Mouse (Mus musculus) lung, postnatal 25 days (tissue): Measurements from ENCODE around the gene Nhp2.

Source experiments
- DNase-seq: peaks from one replicate; pipeline ENCODE4 v3.0.0; 2022; ENCODE audit warnings: low spot score

The Nhp2 gene

DNA sequence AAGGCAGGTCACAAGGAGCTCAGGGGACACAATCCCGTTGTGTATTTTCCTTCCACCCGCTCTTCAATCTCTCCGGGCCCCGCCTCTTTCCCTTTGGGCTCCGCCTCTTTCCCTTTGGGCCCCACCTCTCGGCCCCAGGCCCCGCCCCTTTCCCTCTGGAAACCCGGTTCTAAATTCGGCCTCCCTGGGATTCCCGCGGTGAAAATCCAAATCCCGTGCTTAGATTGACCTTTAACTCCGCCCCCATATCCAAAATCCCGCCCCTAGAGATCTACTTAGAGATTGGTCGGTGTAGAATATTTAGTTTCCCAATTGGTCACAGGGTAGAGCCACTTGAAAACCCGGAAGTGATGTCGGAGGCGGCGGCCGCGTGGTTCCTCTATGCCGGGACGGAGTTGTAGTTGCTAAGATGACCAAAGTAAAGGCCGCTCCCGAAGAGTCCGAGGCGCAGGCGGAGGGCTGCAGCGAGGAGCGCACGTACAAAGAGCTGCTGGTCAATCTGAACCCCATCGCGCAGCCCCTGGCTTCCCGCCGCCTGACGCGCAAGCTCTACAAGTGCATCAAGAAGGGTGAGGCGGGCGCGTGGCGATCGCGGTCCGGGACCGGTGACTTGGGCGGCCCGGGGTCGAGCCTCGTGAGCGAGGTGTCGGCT, at the start of gene Nhp2:
Nhp2 (plus strand) TSS at position 327 of the 652 bp plus-strand sequence.
- DNase-seq = peak; percentile 98

DNA sequence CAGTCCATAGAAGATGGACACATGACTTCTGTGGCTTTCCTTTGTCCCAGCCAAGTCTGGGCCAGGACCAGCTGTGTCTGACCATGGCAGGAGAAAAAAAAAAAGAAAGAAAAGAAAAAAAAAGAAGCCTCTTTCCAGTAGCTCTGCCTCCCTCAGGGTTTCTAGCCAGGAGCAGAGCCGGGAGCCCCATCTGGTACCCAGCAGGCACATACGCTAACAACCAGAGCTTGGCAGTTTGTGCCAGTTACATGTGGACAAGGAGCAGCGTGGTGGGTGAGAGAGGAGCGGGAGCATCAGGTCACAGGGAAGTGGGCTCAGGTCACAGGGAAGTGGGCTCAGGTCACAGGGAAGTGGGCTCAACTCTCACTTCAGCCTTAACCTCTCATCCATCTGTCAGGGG, 43.1 kb upstream of the Nhp2 start:
- no peak for DNase-seq

GRCm38 (mm10) chr11:51577587-51577986, 41.9 kb upstream of the Nhp2 start:
- DNase-seq = no peak

DNA sequence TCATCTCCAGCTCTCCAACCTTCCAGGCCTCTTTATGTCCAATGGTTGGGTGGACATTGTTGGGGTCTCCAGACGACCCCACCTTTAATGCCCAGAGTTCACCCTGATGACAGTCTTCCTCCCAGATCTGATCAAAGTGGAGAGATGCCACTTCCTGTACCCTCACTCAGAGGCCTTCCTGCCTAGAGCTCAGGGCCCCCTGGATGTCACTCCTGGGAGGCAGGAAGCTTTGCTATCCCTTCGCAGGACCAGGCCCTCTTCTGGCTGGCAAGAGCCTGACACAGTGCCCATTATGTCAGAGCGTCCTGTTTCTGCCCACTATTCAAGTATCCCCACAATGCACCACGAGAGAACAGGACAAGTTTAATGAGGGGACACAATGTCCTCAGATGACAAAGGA, 40.5 kb upstream of the Nhp2 start:
- DNase-seq = no peak

DNA sequence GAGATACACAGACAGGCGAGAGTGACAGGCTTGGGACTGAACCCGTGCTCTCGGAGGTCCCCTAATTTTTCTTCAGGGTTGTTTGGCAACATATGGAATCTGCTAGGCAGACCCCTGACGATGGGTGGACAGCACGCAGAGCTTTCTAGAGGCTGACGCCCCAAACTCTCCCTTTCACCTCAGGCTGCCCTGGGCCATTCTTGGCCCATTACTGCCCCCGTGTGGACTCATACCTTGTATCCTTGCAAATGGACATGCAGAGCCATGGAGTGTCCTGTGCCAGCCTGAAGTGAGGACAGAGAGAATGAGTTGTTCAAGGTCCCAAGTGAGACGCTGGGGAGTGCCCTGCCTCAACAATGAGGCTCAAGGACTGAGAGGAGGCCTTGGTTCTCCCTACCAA, 36.8 kb upstream of the Nhp2 start:
- DNase-seq = peak; percentile 85

DNA sequence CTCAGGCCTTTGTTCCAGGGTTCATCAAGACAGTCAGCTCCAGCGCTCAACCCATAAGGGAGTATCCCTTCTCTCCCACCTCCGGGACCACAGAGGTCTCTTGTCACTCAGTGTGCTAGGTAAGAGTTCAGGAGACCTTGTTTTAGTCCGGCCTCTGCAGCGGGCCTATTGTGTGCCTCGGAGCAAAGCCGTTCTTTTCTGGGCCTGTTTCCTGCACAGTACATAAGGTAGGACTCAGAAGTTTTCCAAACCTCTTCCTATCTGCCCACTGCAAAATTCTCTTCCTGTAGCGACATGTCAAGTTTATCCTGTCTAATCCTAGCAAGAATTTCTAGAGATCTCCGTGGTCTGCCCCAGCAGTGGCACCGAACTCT, 35.5 kb upstream of the Nhp2 start:
- DNase-seq = no peak

GRCm38 (mm10) chr11:51584431-51585248, 34.9 kb upstream of the Nhp2 start, which contains the start of gene Phykpl:
TSS of gene Phykpl (plus strand) at chr11:51584757.
- DNase-seq = peak; percentile 98

DNA sequence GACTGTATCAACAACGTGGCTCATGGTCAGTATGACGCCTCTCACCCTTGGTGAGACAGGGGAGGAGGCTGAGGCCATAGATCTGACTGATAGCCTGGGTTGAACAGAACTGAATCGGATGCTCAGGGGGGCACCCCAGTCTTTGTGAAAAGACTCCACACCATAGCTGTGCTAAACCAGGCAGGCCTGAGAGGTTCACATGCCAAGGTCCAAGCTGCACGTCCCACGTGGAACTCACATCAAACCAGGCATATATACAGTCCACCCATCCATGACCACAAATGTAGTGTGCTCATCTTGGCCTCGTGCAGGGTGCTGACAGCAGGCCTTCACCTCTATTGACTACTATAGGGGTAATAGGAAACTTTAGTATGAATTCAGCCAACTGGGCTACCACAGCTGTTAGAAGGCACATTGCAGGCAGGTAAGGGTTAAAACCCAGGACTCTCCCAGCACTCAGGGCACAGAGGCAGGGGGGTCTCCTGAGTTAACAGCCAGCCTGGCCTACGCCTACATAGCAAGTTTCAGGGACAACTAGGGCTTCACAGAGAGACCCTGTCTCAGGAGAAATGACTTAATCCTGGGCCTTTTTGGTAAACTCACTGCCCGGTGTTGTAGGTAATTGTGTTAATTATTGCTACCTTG, 33.8 kb upstream of the Nhp2 start:
- DNase-seq = no peak

DNA sequence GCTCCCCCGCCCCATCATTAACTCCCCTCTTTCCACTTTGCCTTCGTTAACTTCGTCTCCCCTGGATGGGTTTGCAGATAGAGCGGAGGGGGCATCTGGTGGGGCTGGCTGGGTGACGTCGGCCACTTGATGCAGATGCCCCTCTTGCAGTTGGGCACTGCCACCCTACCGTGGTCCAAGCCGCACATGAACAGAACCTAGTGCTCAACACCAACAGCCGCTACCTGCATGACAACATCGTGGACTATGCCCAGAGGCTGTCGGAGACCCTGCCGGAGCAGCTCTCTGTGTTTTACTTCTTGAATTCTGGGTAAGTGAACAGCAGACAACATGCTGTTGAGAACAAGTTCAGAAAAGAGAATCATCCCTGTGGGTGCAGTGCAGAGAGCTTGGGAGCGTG, 33.1 kb upstream of the Nhp2 start:
- DNase-seq = no peak

GRCm38 (mm10) chr11:51587059-51587458, 32.5 kb upstream of the Nhp2 start:
- DNase-seq = no peak

- no peak for DNase-seq
These were observed 30.7 kb upstream of the Nhp2 start for GRCm38 (mm10) chr11:51588833-51589232.

- DNase-seq = no peak
These were observed 29.5 kb upstream of the Nhp2 start for GRCm38 (mm10) chr11:51590002-51590401.

GRCm38 (mm10) chr11:51591168-51591567, 28.4 kb upstream of the Nhp2 start:
- DNase-seq = peak; percentile 16

GRCm38 (mm10) chr11:51591915-51592314, 27.6 kb upstream of the Nhp2 start:
- DNase-seq = no peak

- DNase-seq = no peak
These were observed 26.2 kb upstream of the Nhp2 start for GRCm38 (mm10) chr11:51593368-51593767.

GRCm38 (mm10) chr11:51593849-51594248, 25.7 kb upstream of the Nhp2 start:
- no peak for DNase-seq

DNA sequence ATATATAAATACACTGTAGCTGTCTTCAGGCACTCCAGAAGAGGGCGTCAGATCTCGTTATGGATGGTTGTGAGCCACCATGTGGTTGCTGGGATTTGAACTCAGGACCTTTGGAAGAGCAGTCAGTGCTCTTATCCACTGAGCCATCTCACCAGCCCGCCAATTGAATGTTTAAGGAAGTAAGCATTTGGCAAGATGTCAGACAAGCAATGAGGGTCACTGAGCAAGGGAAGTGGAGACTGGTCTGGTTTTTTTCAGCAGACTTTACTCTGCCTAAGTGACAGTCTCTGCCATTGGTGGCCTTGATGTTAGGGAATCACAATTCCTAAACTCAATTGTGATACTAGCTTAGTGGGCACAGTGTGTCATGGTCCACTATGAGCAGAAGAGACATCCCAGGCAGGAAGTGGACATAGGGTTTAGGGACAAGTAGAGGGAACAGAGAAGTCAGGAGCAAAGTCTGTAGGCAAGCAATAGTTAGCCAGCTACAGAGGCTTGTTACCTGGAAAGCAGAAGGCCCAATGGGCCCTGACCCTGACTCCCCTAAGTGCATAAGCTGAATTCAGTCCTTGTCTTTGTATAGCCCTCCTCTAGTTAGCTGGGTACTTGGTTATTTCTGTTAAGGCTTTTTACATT, 24.7 kb upstream of the Nhp2 start:
- no peak for DNase-seq

DNA sequence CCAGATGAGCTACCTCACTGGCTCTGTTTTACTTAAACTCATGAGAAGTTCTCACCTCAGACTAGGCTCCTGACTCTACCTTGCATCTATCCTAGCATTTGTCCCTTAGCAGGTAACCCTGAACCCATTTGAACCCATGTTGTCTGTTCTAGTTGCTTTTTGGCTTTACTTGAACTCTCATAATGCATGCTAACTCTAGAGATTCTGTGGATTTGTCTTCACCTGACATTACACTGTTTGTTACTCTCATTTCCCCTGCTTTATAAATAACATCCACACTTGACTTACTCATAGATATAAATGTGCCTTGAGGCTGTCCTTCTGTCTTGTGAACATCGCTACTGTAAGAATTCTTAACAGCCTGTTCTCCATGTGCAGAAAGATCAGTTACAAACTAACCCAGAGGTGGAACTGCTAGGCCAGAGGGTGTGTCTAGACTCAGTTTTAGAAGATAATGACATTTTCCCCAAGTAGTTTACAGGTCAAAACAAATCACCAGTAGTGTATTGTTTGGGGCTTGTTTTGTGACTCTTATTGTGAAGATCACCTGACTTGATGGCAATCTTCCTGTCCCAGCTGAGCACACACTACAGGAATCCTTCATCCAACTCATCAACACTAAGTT, 24.0 kb upstream of the Nhp2 start:
- no peak for DNase-seq

GRCm38 (mm10) chr11:51597553-51597952, 22.0 kb upstream of the Nhp2 start:
- DNase-seq = no peak

DNA sequence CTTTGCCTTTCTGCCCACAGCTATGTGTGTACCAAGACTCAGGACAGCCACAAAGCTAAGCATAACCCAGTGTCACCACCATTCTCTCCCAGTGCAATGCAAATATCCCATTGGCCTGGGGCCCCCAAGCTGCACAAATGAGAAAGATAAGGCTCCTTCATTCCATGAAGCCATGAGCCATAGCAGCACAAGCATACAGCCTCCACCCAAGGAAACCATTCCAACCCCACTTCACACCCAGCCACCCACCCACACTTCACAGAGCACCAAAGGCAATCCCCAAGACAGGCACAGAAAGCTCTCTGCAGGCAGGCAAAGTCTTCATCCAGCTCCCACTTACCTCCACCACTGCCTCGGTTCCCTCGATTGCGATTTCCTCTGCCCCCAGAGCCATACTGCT, 17.3 kb upstream of the Nhp2 start:
- DNase-seq = no peak

- DNase-seq = peak; percentile 94
These were observed 13.7 kb upstream of the Nhp2 start for GRCm38 (mm10) chr11:51605602-51606446.
